Mouse (Mus musculus): Measurements from ENCODE around the gene Ptgs1.

GRCm38 (mm10) chr2:36214023-36214422, 16.2 kb upstream of the Ptgs1 start:
- peak; percentile 62 for TF ChIP-seq CTCF (conservative IDR thresholded peaks at IDR 0.05; ENCODE audit: low read length)
- no peak for TF ChIP-seq POU5F1 (IDR thresholded peaks at IDR 0.05; ENCODE audit: borderline replicate concordance, low read length)
- no peak for TF ChIP-seq NANOG (IDR thresholded peaks at IDR 0.05; ENCODE audit: borderline replicate concordance, low read length)
